Mouse (Mus musculus) frontal cortex, postnatal 25 days (tissue): ENCODE data around the gene Egfem1.

ENCODE experiments used
- DNase-seq, 2 experiments: peaks; one replicate each; pipeline ENCODE4 v3.0.0; 2022; ENCODE audit warnings: low spot score in 2 of 2

Gene Egfem1

GRCm38 (mm10) chr3:29602140-29602539 is 520.3 kb downstream of the Egfem1 start:
- no peak for DNase-seq

- no peak for DNase-seq
Measured at GRCm38 (mm10) chr3:29608713-29609112, 526.9 kb downstream of the Egfem1 start.

GRCm38 (mm10) chr3:29609174-29609573 is 527.4 kb downstream of the Egfem1 start:
- DNase-seq: no peak

- DNase-seq: no peak
Measured at GRCm38 (mm10) chr3:29619586-29619985, 537.8 kb downstream of the Egfem1 start.

- DNase-seq: no peak
Measured at GRCm38 (mm10) chr3:29639819-29640218, 558.0 kb downstream of the Egfem1 start.

- no peak for DNase-seq
Measured at GRCm38 (mm10) chr3:29666796-29667195, 585.0 kb downstream of the Egfem1 start.

- DNase-seq: no peak
Measured at GRCm38 (mm10) chr3:29689367-29690285, 607.8 kb downstream of the Egfem1 start.

- no peak for DNase-seq
Measured at GRCm38 (mm10) chr3:29701126-29701525, 619.3 kb downstream of the Egfem1 start.

GRCm38 (mm10) chr3:29706816-29707215 is 625.0 kb downstream of the Egfem1 start:
- DNase-seq: no peak

- no peak for DNase-seq
Measured at GRCm38 (mm10) chr3:29707467-29707866, 625.6 kb downstream of the Egfem1 start.

- DNase-seq: no peak
Measured at GRCm38 (mm10) chr3:29726376-29726967, 644.6 kb downstream of the Egfem1 start.

- peak; percentile 19 to 29 for DNase-seq
Measured at GRCm38 (mm10) chr3:29730062-29730760, 648.4 kb downstream of the Egfem1 start.

- no peak for DNase-seq
Measured at GRCm38 (mm10) chr3:29731509-29731908, 649.7 kb downstream of the Egfem1 start.

- DNase-seq: no peak
Measured at GRCm38 (mm10) chr3:29732626-29733025, 650.8 kb downstream of the Egfem1 start.

GRCm38 (mm10) chr3:29734251-29734650 is 652.4 kb downstream of the Egfem1 start:
- no peak for DNase-seq

GRCm38 (mm10) chr3:29739292-29739691 is 657.5 kb downstream of the Egfem1 start:
- no peak for DNase-seq
